Mouse (Mus musculus) C2C12 (cell line): ENCODE measurements around the gene Gm32717.
"Not testable (repeated sequence)": the region's sequence is repeated elsewhere in the genome, so short reads cannot be mapped to it uniquely, and the experiment has no call there.

Experiments used
- CEBPB ChIP-seq: IDR thresholded peaks from one replicate; pipeline ENCODE4 v1.6.1; 2011; ENCODE audit warnings: low read depth, mild to moderate bottlenecking, control low read depth, moderate library complexity
- CTCF ChIP-seq: IDR thresholded peaks from one replicate; pipeline ENCODE4 v1.5.1; 2011; ENCODE audit not compliant: control insufficient read depth, insufficient read depth, insufficient read length
- FOSL1 ChIP-seq: IDR thresholded peaks from one replicate; pipeline ENCODE4 v1.8.0; 2011; ENCODE audit warnings: mild to moderate bottlenecking, low read length; ENCODE audit not compliant: poor library complexity, insufficient read depth, severe bottlenecking
- MAX ChIP-seq: IDR thresholded peaks from one replicate; pipeline ENCODE4 v1.6.1; 2011; ENCODE audit warnings: mild to moderate bottlenecking, control low read depth
- MYOD1 ChIP-seq: IDR thresholded peaks from one replicate; pipeline ENCODE4 v1.6.1; 2011; ENCODE audit warnings: low read depth; ENCODE audit not compliant: control insufficient read depth, insufficient read length
- MYOG ChIP-seq: IDR thresholded peaks from one replicate; pipeline ENCODE4 v1.6.1; 2011; ENCODE audit not compliant: control insufficient read depth, insufficient read length; ENCODE audit errors: extremely low read depth
- USF1 ChIP-seq: IDR thresholded peaks from one replicate; pipeline ENCODE4 v1.6.1; 2011; ENCODE audit warnings: low read depth, mild to moderate bottlenecking, control low read depth, moderate library complexity

GRCm38 (mm10) chr10:118249006-118249595 is 8.5 kb upstream of the Gm32717 start:
- TF ChIP-seq MYOD1, CTCF, MAX, USF1, CEBPB, MYOG, FOSL1: not testable (repeated sequence)
